Mouse (Mus musculus) hindbrain, embryonic 14.5 days (tissue): ENCODE results near the gene Meis3. TPM values are rescaled to one million over a fixed set of nuclear protein-coding genes. Genes with fewer than 3 reads are reported as not detected.

Source experiments
- ATAC-seq: fragments of 200-750 bp; cut with Nextera tagmentation; 2 replicates; pipeline ENCODE4 v1.8.0; 2017; ENCODE audit warnings: moderate number of reproducible peaks, mild to moderate bottlenecking, moderate TSS enrichment, moderate library complexity; ENCODE audit not compliant: low FRiP score
- DNase-seq: peaks from one replicate; pipeline ENCODE4 v3.0.0-alpha.2; 2015; ENCODE audit warnings: low spot score
- H3K27ac ChIP-seq: fragments of 300-500 bp; sonication (generic); 2 replicates; pipeline ENCODE4 v1.5.1; 2014; ENCODE audit warnings: mild to moderate bottlenecking, moderate library complexity
- H3K27me3 ChIP-seq: fragments of 300-500 bp; sonication (generic); 2 replicates; pipeline ENCODE4 v1.6.1; 2014; ENCODE audit warnings: mild to moderate bottlenecking, low read length, mixed read lengths; ENCODE audit not compliant: control insufficient read depth, insufficient read depth
- H3K36me3 ChIP-seq: fragments of 300-500 bp; sonication (generic); replicated peaks from 2 replicates; pipeline ENCODE4 v1.6.1; 2014; ENCODE audit not compliant: control insufficient read depth, insufficient read depth
- H3K4me1 ChIP-seq: fragments of 300-500 bp; sonication (generic); replicated peaks from 2 replicates; pipeline ENCODE4 v1.6.1; 2014; ENCODE audit warnings: antibody characterized with exemption, low read length, mixed read lengths; ENCODE audit not compliant: control insufficient read depth, insufficient read depth
- H3K4me2 ChIP-seq: fragments of 300-500 bp; sonication (generic); replicated peaks from 2 replicates; pipeline ENCODE4 v1.6.1; 2014; ENCODE audit warnings: mild to moderate bottlenecking, moderate library complexity
- H3K4me3 ChIP-seq: fragments of 300-500 bp; sonication (generic); replicated peaks from 2 replicates; pipeline ENCODE4 v1.5.1; 2014; ENCODE audit warnings: mild to moderate bottlenecking, low read length
- H3K9ac ChIP-seq: fragments of 300-500 bp; sonication (generic); 2 replicates; pipeline ENCODE4 v1.6.1; 2014
- H3K9me3 ChIP-seq: fragments of 300-500 bp; sonication (generic); 2 replicates; pipeline ENCODE4 v1.6.1; 2016; ENCODE audit warnings: low read length; ENCODE audit not compliant: control insufficient read depth
- WGBS: fragments of 180-500 bp; shearing (Covaris S2); extraction: QIAGEN DNeasy Blood & Tissue Kit; methylation state at CpG from one replicate; pipeline ENCODE4 v1.1.7; 2014; 5-methylcytosine and 5-hydroxymethylcytosine counted together
- polyA plus RNA-seq: library from polyadenylated mRNA; unstranded; fragments of >200 nt; fragmentation: Nextera tagmentation; extraction: Ambion mirVana; gene quantifications from 2 replicates; pipeline ENCODE4 v1.2.1, GENCODE M21; 2014

Meis3 gene
- 98.4 and 121 TPM in 2 replicates for polyA plus RNA-seq

GRCm38 (mm10) chr7:16174597-16175541, at the start of gene Meis3:
TSS of gene Meis3 (plus strand) at chr7:16175090.
- H3K4me1 ChIP-seq, result peaks cover 26% of the 10 kb centered on the region
- no peaks in the 10 kb centered on the region for H3K27me3 ChIP-seq
- peak within 1 kb of the TSS; percentile 76 for H3K9ac ChIP-seq
- H3K4me2 ChIP-seq, result peak within 1 kb of the TSS; percentile 68
- 1% methylated on average over 42 of the region's 42 CpGs for WGBS
- H3K4me3 ChIP-seq, result peak within 1 kb of the TSS; percentile 62
- DNase-seq (peak; percentile 75), ATAC-seq (peak; percentile 87)
- H3K9me3 ChIP-seq, result no peaks in the 10 kb centered on the region
- peak within 1 kb of the TSS; percentile 80 for H3K27ac ChIP-seq
- H3K36me3 ChIP-seq, result peaks cover 28% of the 10 kb centered on the region

GRCm38 (mm10) chr7:16125829-16126228, 49.1 kb upstream of the Meis3 start:
- Histone ChIP-seq H3K27me3 (no peaks in the 10 kb centered on the region), H3K4me3 (no peak overlapping the region), H3K36me3 (peaks cover 12% of the 10 kb centered on the region; the same call in 1 of the 2 replicates), H3K27ac (no peak overlapping the region), H3K9ac (no peak overlapping the region), H3K4me1 (peaks cover 19% of the 10 kb centered on the region), H3K9me3 (no peaks in the 10 kb centered on the region), H3K4me2 (no peak overlapping the region)
- no peak for DNase-seq
- ATAC-seq, result no peak
- WGBS, result 86% methylated on average over 9 of the region's 9 CpGs

- ATAC-seq (no peak), DNase-seq (no peak)
- Histone ChIP-seq H3K9me3 (no peaks in the 10 kb centered on the region), H3K4me2 (no peak overlapping the region), H3K27ac (no peak overlapping the region), H3K4me1 (peaks cover 39% of the 10 kb centered on the region), H3K4me3 (no peak overlapping the region), H3K36me3 (peaks cover 9% of the 10 kb centered on the region; the same call in 1 of the 2 replicates), H3K9ac (no peak overlapping the region), H3K27me3 (no peaks in the 10 kb centered on the region)
- WGBS, result 72% methylated on average over 6 of the region's 6 CpGs
Observed at GRCm38 (mm10) chr7:16128344-16128743, 46.5 kb upstream of the Meis3 start.

- H3K27me3 ChIP-seq, result no peaks in the 10 kb centered on the region
- peak overlapping the region; percentile 74 for H3K4me2 ChIP-seq
- WGBS, result 63% methylated on average over 5 of the region's 5 CpGs
- H3K36me3 ChIP-seq, result peaks cover 5% of the 10 kb centered on the region; the same call in 1 of the 2 replicates
- ATAC-seq (no peak), DNase-seq (no peak)
- no peaks in the 10 kb centered on the region for H3K9me3 ChIP-seq
- H3K27ac ChIP-seq, result peak overlapping the region; percentile 63; the same call in 1 of the 2 replicates
- peak overlapping the region; percentile 47; the same call in 1 of the 2 replicates for H3K4me3 ChIP-seq
- peak overlapping the region; percentile 67 for H3K9ac ChIP-seq
- peaks cover 44% of the 10 kb centered on the region for H3K4me1 ChIP-seq
Observed at GRCm38 (mm10) chr7:16128899-16129298, 46.0 kb upstream of the Meis3 start.

- 2% methylated on average over 12 of the region's 12 CpGs for WGBS
- Histone ChIP-seq H3K9ac (peak within 1 kb of the TSS; percentile 67), H3K4me1 (peaks cover 49% of the 10 kb centered on the region), H3K4me2 (peak within 1 kb of the TSS; percentile 74), H3K9me3 (no peaks in the 10 kb centered on the region), H3K36me3 (peaks cover 5% of the 10 kb centered on the region; the same call in 1 of the 2 replicates), H3K4me3 (peak within 1 kb of the TSS; percentile 47), H3K27ac (peak within 1 kb of the TSS; percentile 81), H3K27me3 (no peaks in the 10 kb centered on the region)
- peak; percentile 83 for DNase-seq
- ATAC-seq, result peak; percentile 86
Observed at GRCm38 (mm10) chr7:16129421-16129845, 45.5 kb upstream of the Meis3 start, which contains the start of gene Slc8a2. TSS of gene Slc8a2 (plus strand) at chr7:16129826.

- peak; percentile 72 for DNase-seq
- peaks cover 56% of the 10 kb centered on the region for H3K4me1 ChIP-seq
Observed at GRCm38 (mm10) chr7:16129846-16130691, 44.8 kb upstream of the Meis3 start.

GRCm38 (mm10) chr7:16130956-16131634, 43.8 kb upstream of the Meis3 start:
- peak overlapping the region; percentile 67 for H3K9ac ChIP-seq
- H3K27me3 ChIP-seq, result no peaks in the 10 kb centered on the region
- H3K4me2 ChIP-seq, result peak overlapping the region; percentile 74
- peaks cover 5% of the 10 kb centered on the region; the same call in 1 of the 2 replicates for H3K36me3 ChIP-seq
- no peaks in the 10 kb centered on the region for H3K9me3 ChIP-seq
- H3K4me1 ChIP-seq, result peaks cover 58% of the 10 kb centered on the region
- WGBS, result 35% methylated on average over 13 of the region's 13 CpGs
- DNase-seq (no peak), ATAC-seq (no peak)
- H3K27ac ChIP-seq, result peak overlapping the region; percentile 81
- peak overlapping the region; percentile 47 for H3K4me3 ChIP-seq

More at GRCm38 (mm10) chr7:16129846-16130691, 44.8 kb upstream of the Meis3 start:
- Histone ChIP-seq H3K27me3 (no peaks in the 10 kb centered on the region), H3K4me3 (peak overlapping the region; percentile 47), H3K9me3 (no peaks in the 10 kb centered on the region), H3K4me2 (peak overlapping the region; percentile 74), H3K36me3 (peaks cover 5% of the 10 kb centered on the region; the same call in 1 of the 2 replicates), H3K9ac (peak overlapping the region; percentile 67), H3K27ac (peak overlapping the region; percentile 81)
- WGBS, result 1% methylated on average over 35 of the region's 38 CpGs
- peak; percentile 79 for ATAC-seq

GRCm38 (mm10) chr7:16132161-16132581, 42.7 kb upstream of the Meis3 start:
- Histone ChIP-seq H3K27me3 (no peaks in the 10 kb centered on the region), H3K9me3 (no peaks in the 10 kb centered on the region), H3K9ac (0 out of 2 replicates have a peak overlapping the region, but pooled peaks have one; percentile 22), H3K27ac (no peak overlapping the region), H3K4me1 (peaks cover 58% of the 10 kb centered on the region), H3K36me3 (peaks cover 3% of the 10 kb centered on the region), H3K4me3 (peak overlapping the region; percentile 47; the same call in 1 of the 2 replicates), H3K4me2 (peak overlapping the region; percentile 74)
- DNase-seq (no peak), ATAC-seq (no peak)
- 12% methylated on average over 7 of the region's 7 CpGs for WGBS
